Mouse (Mus musculus) T-helper 1 cell (primary cell): ENCODE data around the gene Gm4187.
"Not testable (repeated sequence)": the region's sequence is repeated elsewhere in the genome, so short reads cannot be mapped to it uniquely, and the experiment has no call there.

Experiments used
- in situ Hi-C: fragments of 300-600 bp; cut with MboI, MseI; formaldehyde crosslinking; loops from one replicate; pipeline ENCODE4 v1.15.1; 2025; ENCODE audit warnings: high pct_unique_total_duplicates

Gm4187 gene

GRCm38 (mm10) chr7:22329617-22330016 lies at the start of gene Gm4187:
Gene Gm4187 (minus strand): TSS chr7:22329717.
- in situ Hi-C loops: not testable (repeated sequence)

- in situ Hi-C loops: loop anchor here (25.0 kb wide), 1 partner anchor 1259 kb away; no protein-coding TSS in a partner anchor
Observed at GRCm38 (mm10) chr7:22370939-22371338, 41.4 kb upstream of the Gm4187 start, which contains the start of gene Gm8660. Gene Gm8660 (minus strand): TSS chr7:22371039.
